Mouse (Mus musculus): ENCODE measurements at regions not wholly inside any gene's neighbourhood (a gene's known extent, or its start where the extent isn't known, plus 50 kb on each side); places are given as distances from the start of the nearest gene placed in this dataset.

- intact Hi-C loops (cut with DNase I): no loop called here
- no peak for DNase-seq
Observed at GRCm38 (mm10) chr2:147709799-147710198, 337.0 kb downstream of the Foxa2 start.

GRCm38 (mm10) chr2:147707156-147707555 lies 339.6 kb downstream of the Foxa2 start:
- intact Hi-C loops (cut with DNase I): no loop called here
- DNase-seq: no peak

GRCm38 (mm10) chr2:147703981-147704380 lies 342.3 kb downstream of the Pax1 start:
- intact Hi-C loops (cut with DNase I): no loop called here

GRCm38 (mm10) chr2:147702330-147703063 lies 340.8 kb downstream of the Pax1 start:
- intact Hi-C loops (cut with DNase I): no loop called here
- peak in 1 of 2 experiments; percentile 8 for DNase-seq

More at GRCm38 (mm10) chr2:147703981-147704380, 342.3 kb downstream of the Pax1 start:
- no peak for DNase-seq

- intact Hi-C loops (cut with DNase I): no loop called here
Observed at GRCm38 (mm10) chr2:147699524-147700081, 337.9 kb downstream of the Pax1 start.

GRCm38 (mm10) chr2:147691896-147692295 lies 330.2 kb downstream of the Pax1 start:
- intact Hi-C loops (cut with DNase I): no loop called here
- no peak for DNase-seq

More at GRCm38 (mm10) chr2:147699524-147700081, 337.9 kb downstream of the Pax1 start:
- DNase-seq: no peak

- no peak for DNase-seq
- intact Hi-C loops (cut with DNase I): no loop called here
Observed at GRCm38 (mm10) chr2:147690506-147691208, 328.9 kb downstream of the Pax1 start.

- intact Hi-C loops (cut with DNase I): no loop called here
- DNase-seq: peak; percentile 40 to 64
Observed at GRCm38 (mm10) chr2:147688742-147689141, 327.0 kb downstream of the Pax1 start.

GRCm38 (mm10) chr2:147656667-147657066 lies 294.9 kb downstream of the Pax1 start:
- intact Hi-C loops (cut with DNase I): loop anchor here (10.0 kb wide), 1 partner anchor 222 kb away; no protein-coding TSS in a partner anchor
- peak in 1 of 2 experiments; percentile 8 for DNase-seq

GRCm38 (mm10) chr2:147650229-147650628 lies 288.5 kb downstream of the Pax1 start:
- intact Hi-C loops (cut with DNase I): loop anchor here (10.0 kb wide), 1 partner anchor 215 kb away; no protein-coding TSS in a partner anchor
- DNase-seq: no peak

- intact Hi-C loops (cut with DNase I): no loop called here
- DNase-seq: peak in 1 of 2 experiments; percentile 5
Observed at GRCm38 (mm10) chr2:147647972-147648371, 286.2 kb downstream of the Pax1 start.

GRCm38 (mm10) chr2:147647506-147647905 lies 285.8 kb downstream of the Pax1 start:
- peak in 1 of 2 experiments; percentile 4 for DNase-seq
- intact Hi-C loops (cut with DNase I): no loop called here

- intact Hi-C loops (cut with DNase I): no loop called here
- DNase-seq: no peak
Observed at GRCm38 (mm10) chr2:147637882-147638281, 276.2 kb downstream of the Pax1 start.

- intact Hi-C loops (cut with DNase I): no loop called here
- DNase-seq: no peak
Observed at GRCm38 (mm10) chr2:147632737-147633136, 271.0 kb downstream of the Pax1 start.

- intact Hi-C loops (cut with DNase I): no loop called here
- DNase-seq: no peak
Observed at GRCm38 (mm10) chr2:147629716-147630115, 268.0 kb downstream of the Pax1 start.

GRCm38 (mm10) chr2:147627096-147627495 lies 265.4 kb downstream of the Pax1 start:
- intact Hi-C loops (cut with DNase I): no loop called here
- DNase-seq: no peak

- DNase-seq: no peak
- intact Hi-C loops (cut with DNase I): no loop called here
Observed at GRCm38 (mm10) chr2:147623116-147623515, 261.4 kb downstream of the Pax1 start.

- intact Hi-C loops (cut with DNase I): no loop called here
Observed at GRCm38 (mm10) chr2:147617849-147618248, 256.1 kb downstream of the Pax1 start.

GRCm38 (mm10) chr2:147610343-147610742 lies 248.6 kb downstream of the Pax1 start:
- intact Hi-C loops (cut with DNase I): no loop called here
- DNase-seq: no peak

More at GRCm38 (mm10) chr2:147617849-147618248, 256.1 kb downstream of the Pax1 start:
- no peak for DNase-seq

GRCm38 (mm10) chr2:147601639-147602038 lies 239.9 kb downstream of the Pax1 start:
- no peak for DNase-seq
- intact Hi-C loops (cut with DNase I): no loop called here

GRCm38 (mm10) chr2:147572413-147572812 lies 210.7 kb downstream of the Pax1 start:
- DNase-seq: no peak
- intact Hi-C loops (cut with DNase I): no loop called here

Data from heart, postnatal 10 days (tissue).